Mouse (Mus musculus) heart, embryonic 16.5 days (tissue): ENCODE measurements around the gene Mmp27. TPM values are rescaled to one million over a fixed set of nuclear protein-coding genes. Genes with fewer than 3 reads are reported as not detected.

Experiments
- ATAC-seq: fragments of 200-750 bp; cut with Nextera tagmentation; replicated peaks from 2 replicates; pipeline ENCODE4 v1.8.0; 2017; ENCODE audit warnings: moderate number of reproducible peaks; ENCODE audit not compliant: insufficient read depth, low FRiP score; ENCODE audit errors: extremely low read depth
- H3K27ac ChIP-seq: fragments of 300-500 bp; sonication (generic); 2 replicates; pipeline ENCODE4 v1.5.1; 2014; ENCODE audit warnings: mild to moderate bottlenecking, low read length, control low read depth, moderate library complexity
- H3K27me3 ChIP-seq: fragments of 300-500 bp; sonication (generic); 2 replicates; pipeline ENCODE4 v1.6.1; 2014; ENCODE audit warnings: low read length, mixed read lengths; ENCODE audit not compliant: control insufficient read depth, insufficient read depth
- H3K36me3 ChIP-seq: fragments of 300-500 bp; sonication (generic); 2 replicates; pipeline ENCODE4 v1.6.1; 2014; ENCODE audit not compliant: control insufficient read depth, insufficient read depth
- H3K4me1 ChIP-seq: fragments of 300-500 bp; sonication (generic); 2 replicates; pipeline ENCODE4 v1.6.1; 2014; ENCODE audit warnings: low read length, mixed read lengths; ENCODE audit not compliant: control insufficient read depth, insufficient read depth
- H3K4me2 ChIP-seq: fragments of 300-500 bp; sonication (generic); 2 replicates; pipeline ENCODE4 v1.6.1; 2014; ENCODE audit warnings: low read depth, mild to moderate bottlenecking, control low read depth, low read length
- H3K4me3 ChIP-seq: fragments of 300-500 bp; sonication (generic); 2 replicates; pipeline ENCODE4 v1.5.1; 2014; ENCODE audit warnings: mild to moderate bottlenecking, control low read depth, low read length
- H3K9ac ChIP-seq: fragments of 300-500 bp; sonication (generic); 2 replicates; pipeline ENCODE4 v1.6.1; 2014; ENCODE audit warnings: low read length, control low read depth
- H3K9me3 ChIP-seq: fragments of 300-500 bp; sonication (generic); replicated peaks from 2 replicates; pipeline ENCODE4 v1.6.1; 2016; ENCODE audit warnings: low read length; ENCODE audit not compliant: control insufficient read depth
- WGBS: fragments of 180-500 bp; shearing (Covaris S2); extraction: QIAGEN DNeasy Blood & Tissue Kit; methylation state at CpG from one replicate; pipeline ENCODE4 v1.1.7; 2014; 5-methylcytosine and 5-hydroxymethylcytosine counted together
- polyA plus RNA-seq: library from polyadenylated mRNA; unstranded; fragments of >200 nt; fragmentation: Nextera tagmentation; extraction: Ambion mirVana; gene quantifications from 2 replicates; pipeline ENCODE4 v1.2.1, GENCODE M21; 2015

The Mmp27 gene
- polyA plus RNA-seq, 1 experiment from 2014 or later: not detected

- Histone ChIP-seq H3K4me2 (no peak overlapping the region), H3K9me3 (no peaks in the 10 kb centered on the region), H3K36me3 (no peaks in the 10 kb centered on the region), H3K4me1 (peaks cover 3% of the 10 kb centered on the region; the same call in 1 of the 2 replicates), H3K27me3 (no peaks in the 10 kb centered on the region), H3K4me3 (no peak overlapping the region), H3K9ac (no peak overlapping the region), H3K27ac (no peak overlapping the region)
- WGBS: 64% methylated on average over 8 of the region's 8 CpGs
- ATAC-seq: no peak
Observed at GRCm38 (mm10) chr9:7590063-7590462, 18.9 kb downstream of the Mmp27 start.

GRCm38 (mm10) chr9:7593272-7593812 is 22.1 kb downstream of the Mmp27 start:
- H3K4me1 ChIP-seq: peaks cover 3% of the 10 kb centered on the region; the same call in 1 of the 2 replicates
- H3K9ac ChIP-seq: no peak overlapping the region
- ATAC-seq: no peak
- 85% methylated on average over 3 of the region's 3 CpGs for WGBS
- H3K36me3 ChIP-seq: no peaks in the 10 kb centered on the region
- no peaks in the 10 kb centered on the region for H3K27me3 ChIP-seq
- H3K4me3 ChIP-seq: no peak overlapping the region
- H3K4me2 ChIP-seq: no peak overlapping the region
- H3K9me3 ChIP-seq: no peaks in the 10 kb centered on the region
- no peak overlapping the region for H3K27ac ChIP-seq

GRCm38 (mm10) chr9:7594816-7595540 is 23.8 kb downstream of the Mmp27 start:
- H3K27me3 ChIP-seq: no peaks in the 10 kb centered on the region
- 6% methylated on average over 6 of the region's 6 CpGs for WGBS
- ATAC-seq: peak; percentile 95
- peak overlapping the region; percentile 75 for H3K9ac ChIP-seq
- peak overlapping the region; percentile 75 for H3K4me2 ChIP-seq
- no peaks in the 10 kb centered on the region for H3K36me3 ChIP-seq
- H3K4me1 ChIP-seq: peaks cover 3% of the 10 kb centered on the region; the same call in 1 of the 2 replicates
- H3K9me3 ChIP-seq: no peaks in the 10 kb centered on the region
- H3K4me3 ChIP-seq: peak overlapping the region; percentile 58
- H3K27ac ChIP-seq: no peak overlapping the region

DNA sequence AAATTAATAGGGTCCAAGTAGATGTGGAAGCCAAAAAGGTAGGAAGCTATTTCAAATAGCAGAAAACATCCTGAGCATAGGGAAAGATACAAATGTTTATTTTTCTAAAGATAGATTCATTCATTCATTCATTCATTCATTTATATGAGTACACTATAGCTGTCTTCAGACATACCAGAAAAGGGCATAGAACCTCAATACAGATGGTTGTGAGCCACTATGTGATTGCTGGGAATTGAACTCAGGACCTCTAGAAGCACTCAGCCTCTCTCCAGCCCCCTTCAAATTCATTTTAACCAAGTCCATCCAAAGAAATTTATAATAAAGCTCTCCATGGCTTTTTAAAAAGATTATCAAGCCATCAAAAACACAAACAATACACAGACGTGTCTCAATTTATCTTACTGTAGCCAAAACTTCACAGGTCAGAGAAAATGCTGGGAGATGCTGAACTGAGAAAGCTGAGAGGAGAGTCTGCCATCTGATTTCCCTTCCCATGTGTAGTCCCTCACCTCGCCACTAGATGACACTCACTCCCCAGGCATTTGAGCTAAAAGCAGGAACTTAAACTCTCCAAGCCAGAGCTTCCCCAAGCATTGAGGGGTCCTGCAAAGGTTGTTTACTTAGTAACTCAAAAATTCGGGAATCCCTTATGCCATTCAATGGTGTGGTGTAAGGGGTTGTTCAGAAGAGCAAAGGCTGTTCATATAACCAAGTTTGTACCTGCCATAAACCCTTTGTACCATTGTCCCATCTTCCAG is 32.0 kb downstream of the Mmp27 start:
- H3K4me1 ChIP-seq: no peaks in the 10 kb centered on the region
- H3K36me3 ChIP-seq: no peaks in the 10 kb centered on the region
- no peak overlapping the region for H3K27ac ChIP-seq
- H3K4me2 ChIP-seq: no peak overlapping the region
- H3K27me3 ChIP-seq: no peaks in the 10 kb centered on the region
- no peaks in the 10 kb centered on the region for H3K9me3 ChIP-seq
- WGBS: 3% methylated on average over 3 of the region's 3 CpGs
- no peak overlapping the region for H3K9ac ChIP-seq
- no peak overlapping the region for H3K4me3 ChIP-seq
- no peak for ATAC-seq

- H3K4me2 ChIP-seq: no peak overlapping the region
- H3K4me1 ChIP-seq: no peaks in the 10 kb centered on the region
- no peak overlapping the region for H3K27ac ChIP-seq
- no peak overlapping the region for H3K9ac ChIP-seq
- no peaks in the 10 kb centered on the region for H3K9me3 ChIP-seq
- no peak; the same call in 1 of the 2 replicates for ATAC-seq
- H3K36me3 ChIP-seq: no peaks in the 10 kb centered on the region
- 53% methylated on average over 6 of the region's 6 CpGs for WGBS
- H3K27me3 ChIP-seq: no peaks in the 10 kb centered on the region
- H3K4me3 ChIP-seq: no peak overlapping the region
Observed at GRCm38 (mm10) chr9:7604005-7604404, 32.8 kb downstream of the Mmp27 start.

DNA sequence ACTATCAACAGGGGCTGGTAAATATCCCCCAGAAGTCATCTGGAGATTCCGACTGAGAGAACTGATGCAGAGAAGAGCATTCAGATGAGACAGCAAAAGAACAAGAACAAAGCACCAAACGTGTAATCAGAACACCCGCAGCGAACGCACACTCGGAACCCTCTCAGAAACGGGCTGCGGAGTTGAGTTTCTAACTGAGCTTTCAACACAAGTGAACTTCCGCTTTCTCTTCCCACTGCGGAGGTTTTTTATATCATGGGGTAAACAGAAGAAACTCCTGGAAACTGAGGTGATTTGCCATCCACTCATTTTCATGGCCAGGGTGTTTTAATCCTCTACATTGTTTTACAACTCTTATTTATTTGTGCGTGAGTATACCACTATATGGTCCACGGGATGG is 34.4 kb downstream of the Mmp27 start:
- ATAC-seq: no peak
- 83% methylated on average over 12 of the region's 12 CpGs for WGBS
- H3K36me3 ChIP-seq: no peaks in the 10 kb centered on the region
- H3K9me3 ChIP-seq: 0 out of 2 replicates have a peak, but pooled peaks cover 3% of the 10 kb centered on the region
- no peak overlapping the region for H3K9ac ChIP-seq
- H3K27ac ChIP-seq: no peak overlapping the region
- no peak overlapping the region for H3K4me3 ChIP-seq
- H3K4me2 ChIP-seq: no peak overlapping the region
- no peaks in the 10 kb centered on the region for H3K4me1 ChIP-seq
- no peaks in the 10 kb centered on the region for H3K27me3 ChIP-seq

DNA sequence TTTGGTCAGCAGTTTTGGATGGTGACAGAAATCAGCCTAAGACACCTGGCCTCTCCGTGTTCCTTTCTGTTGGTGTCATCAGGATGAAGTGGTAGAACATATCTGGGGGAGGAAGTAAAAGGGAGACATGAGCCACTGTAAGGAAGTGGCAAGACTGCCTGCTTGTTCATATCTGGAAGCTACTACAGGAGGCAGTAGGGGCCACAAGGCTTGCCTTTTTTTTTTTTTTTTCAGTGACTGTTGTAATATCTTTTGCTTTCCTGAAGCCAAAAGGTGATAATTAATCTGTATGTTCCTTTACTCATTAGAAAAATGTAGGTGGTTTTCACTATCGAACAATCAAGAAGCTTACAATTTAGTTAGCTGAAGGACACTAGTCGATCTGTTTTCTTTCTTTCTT is 51.4 kb downstream of the Mmp27 start:
- no peaks in the 10 kb centered on the region for H3K9me3 ChIP-seq
- H3K27ac ChIP-seq: no peak overlapping the region
- no peak overlapping the region for H3K4me2 ChIP-seq
- no peak overlapping the region for H3K4me3 ChIP-seq
- H3K4me1 ChIP-seq: no peaks in the 10 kb centered on the region
- ATAC-seq: no peak
- H3K27me3 ChIP-seq: no peaks in the 10 kb centered on the region
- H3K9ac ChIP-seq: no peak overlapping the region
- WGBS: 64% methylated on average over 3 of the region's 3 CpGs
- no peaks in the 10 kb centered on the region for H3K36me3 ChIP-seq

- Histone ChIP-seq H3K36me3 (no peaks in the 10 kb centered on the region), H3K27me3 (no peaks in the 10 kb centered on the region), H3K4me2 (no peak within 1 kb of the TSS), H3K9ac (no peak within 1 kb of the TSS), H3K4me3 (no peak within 1 kb of the TSS), H3K9me3 (no peaks in the 10 kb centered on the region), H3K27ac (no peak within 1 kb of the TSS), H3K4me1 (no peaks in the 10 kb centered on the region)
- ATAC-seq: no peak
Observed at GRCm38 (mm10) chr9:7627931-7628330, 56.7 kb downstream of the Mmp27 start, which contains the start of gene Mmp20. Gene Mmp20, plus strand, starts transcription at chr9:7628231.
